Mouse (Mus musculus) E14TG2a.4 (cell line): Measurements from ENCODE around the gene Coq2.

Experiments used
- H3K27me3 ChIP-seq: 2 replicates; pipeline ENCODE4 v1.6.1; 2014; ENCODE audit warnings: low read length, control low read depth; ENCODE audit not compliant: insufficient read depth
- H3K36me3 ChIP-seq: 2 replicates; pipeline ENCODE4 v1.6.1; 2014; ENCODE audit warnings: low read length, control low read depth; ENCODE audit not compliant: insufficient read depth
- H3K4me1 ChIP-seq: replicated peaks from 2 replicates; pipeline ENCODE4 v1.6.1; 2014; ENCODE audit warnings: low read depth, low read length, control low read depth
- H3K4me3 ChIP-seq: replicated peaks from 2 replicates; pipeline ENCODE4 v1.5.1; 2014; ENCODE audit warnings: mild to moderate bottlenecking, low read length
- H3K9me3 ChIP-seq: 2 replicates; pipeline ENCODE4 v1.6.1; 2014; ENCODE audit warnings: low read length, control low read depth
- CTCF ChIP-seq: conservative IDR thresholded peaks from 2 replicates; pipeline ENCODE4 v1.5.1; 2014; ENCODE audit warnings: low read length
- NANOG ChIP-seq: IDR thresholded peaks from 2 replicates; pipeline ENCODE4 v1.6.1; 2014; ENCODE audit warnings: borderline replicate concordance, low read length, mixed read lengths
- POU5F1 ChIP-seq: IDR thresholded peaks from 2 replicates; pipeline ENCODE4 v1.6.1; 2014; ENCODE audit warnings: low read length, borderline replicate concordance

Coq2 gene

DNA sequence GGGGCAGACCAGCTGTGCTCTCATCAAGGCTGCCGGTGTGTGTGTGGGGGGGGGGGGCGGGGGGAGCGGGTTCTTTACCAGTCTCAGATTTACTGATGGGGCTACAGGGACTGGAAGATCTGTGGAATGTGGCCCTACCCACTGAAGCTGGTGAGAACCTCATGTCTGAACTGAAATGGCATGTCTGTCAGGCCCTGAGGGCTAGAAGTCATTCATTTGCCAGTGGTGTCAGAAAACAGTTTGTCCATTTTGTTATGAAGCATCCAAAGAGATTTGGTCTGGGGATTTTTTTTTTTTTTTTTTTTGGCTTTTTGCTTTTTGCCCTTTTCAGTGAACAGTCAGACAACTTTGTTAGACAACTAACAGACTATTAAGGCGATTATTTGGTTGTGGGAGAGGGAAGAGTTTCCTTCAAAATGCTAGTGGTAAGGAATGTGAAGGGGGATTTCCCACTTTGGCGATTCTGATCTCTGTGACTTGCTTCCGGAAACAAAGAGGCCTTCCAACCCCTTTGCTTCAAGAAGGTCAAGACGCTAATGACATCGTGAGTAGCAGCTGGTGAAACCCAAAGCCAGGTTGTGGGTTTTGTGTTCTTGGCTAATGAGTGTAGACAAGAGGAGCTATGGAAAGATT, 52.9 kb downstream of the Coq2 start:
- Histone ChIP-seq H3K36me3 (no peaks in the 10 kb centered on the region), H3K4me1 (no peaks in the 10 kb centered on the region), H3K9me3 (no peaks in the 10 kb centered on the region), H3K4me3 (no peak overlapping the region), H3K27me3 (0 out of 2 replicates have a peak, but pooled peaks cover 4% of the 10 kb centered on the region)
- TF ChIP-seq NANOG (no peak), POU5F1 (no peak), CTCF (no peak)

DNA sequence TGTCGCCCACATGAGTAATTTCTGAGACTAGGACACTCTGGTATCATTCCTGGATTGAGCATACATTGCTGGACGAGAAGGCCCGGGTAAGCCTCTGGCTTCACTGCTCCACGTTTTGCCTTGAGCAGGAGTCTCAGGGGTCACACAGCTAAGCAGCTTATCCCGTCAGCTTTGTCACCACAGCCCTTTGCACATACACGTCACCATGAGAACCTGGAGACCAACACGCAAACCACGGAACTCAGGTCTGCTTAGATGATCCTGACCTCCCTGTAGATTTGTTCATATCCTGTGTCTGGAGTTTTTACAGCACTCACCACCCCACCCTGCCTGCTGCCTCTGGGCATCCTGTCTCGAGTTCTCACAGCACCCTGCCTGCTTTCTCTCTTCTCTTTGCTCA, 54.0 kb downstream of the Coq2 start:
- 0 out of 2 replicates have a peak, but pooled peaks cover 4% of the 10 kb centered on the region for H3K27me3 ChIP-seq
- H3K4me3 ChIP-seq: no peak overlapping the region
- H3K36me3 ChIP-seq: no peaks in the 10 kb centered on the region
- H3K4me1 ChIP-seq: no peaks in the 10 kb centered on the region
- no peaks in the 10 kb centered on the region for H3K9me3 ChIP-seq
- no peak for TF ChIP-seq CTCF
- TF ChIP-seq NANOG: no peak
- no peak for TF ChIP-seq POU5F1

DNA sequence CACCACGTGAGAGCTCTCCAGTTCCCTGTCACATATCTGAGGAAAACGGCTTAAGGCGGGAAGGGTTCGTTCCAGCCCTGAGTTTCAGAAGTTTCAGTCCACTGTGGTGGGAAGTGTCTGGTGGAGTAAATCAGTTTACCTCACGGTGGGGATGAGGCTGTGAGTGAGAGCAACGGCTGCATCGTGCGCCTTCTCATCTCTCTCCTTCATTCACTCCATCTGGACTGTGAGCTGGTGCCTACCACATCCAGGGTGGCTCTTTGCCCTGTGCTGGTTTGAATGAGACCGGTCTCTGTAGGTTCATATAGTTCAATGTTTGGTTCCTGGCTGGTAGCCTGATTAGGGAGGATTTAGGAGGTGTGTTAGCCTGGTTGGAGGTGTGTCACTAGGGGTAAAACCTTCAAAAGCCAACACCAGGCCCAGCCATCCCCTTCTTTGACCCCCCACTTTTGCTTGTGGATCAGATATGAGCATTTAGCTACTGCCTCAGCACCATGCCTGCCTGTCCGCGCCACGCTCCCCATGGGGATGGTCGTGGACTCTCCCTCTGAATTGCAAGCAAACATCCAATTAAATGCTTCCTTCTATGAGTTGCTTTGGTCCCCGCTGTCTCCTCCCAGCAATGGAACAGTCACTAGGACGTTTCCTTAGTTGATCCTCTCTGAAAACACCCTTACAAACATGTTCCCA, 55.2 kb downstream of the Coq2 start:
- no peaks in the 10 kb centered on the region for H3K36me3 ChIP-seq
- no peaks in the 10 kb centered on the region for H3K4me1 ChIP-seq
- no peak overlapping the region for H3K4me3 ChIP-seq
- 0 out of 2 replicates have a peak, but pooled peaks cover 4% of the 10 kb centered on the region for H3K27me3 ChIP-seq
- no peak for TF ChIP-seq POU5F1
- no peak for TF ChIP-seq NANOG
- no peak for TF ChIP-seq CTCF
- H3K9me3 ChIP-seq: no peaks in the 10 kb centered on the region

DNA sequence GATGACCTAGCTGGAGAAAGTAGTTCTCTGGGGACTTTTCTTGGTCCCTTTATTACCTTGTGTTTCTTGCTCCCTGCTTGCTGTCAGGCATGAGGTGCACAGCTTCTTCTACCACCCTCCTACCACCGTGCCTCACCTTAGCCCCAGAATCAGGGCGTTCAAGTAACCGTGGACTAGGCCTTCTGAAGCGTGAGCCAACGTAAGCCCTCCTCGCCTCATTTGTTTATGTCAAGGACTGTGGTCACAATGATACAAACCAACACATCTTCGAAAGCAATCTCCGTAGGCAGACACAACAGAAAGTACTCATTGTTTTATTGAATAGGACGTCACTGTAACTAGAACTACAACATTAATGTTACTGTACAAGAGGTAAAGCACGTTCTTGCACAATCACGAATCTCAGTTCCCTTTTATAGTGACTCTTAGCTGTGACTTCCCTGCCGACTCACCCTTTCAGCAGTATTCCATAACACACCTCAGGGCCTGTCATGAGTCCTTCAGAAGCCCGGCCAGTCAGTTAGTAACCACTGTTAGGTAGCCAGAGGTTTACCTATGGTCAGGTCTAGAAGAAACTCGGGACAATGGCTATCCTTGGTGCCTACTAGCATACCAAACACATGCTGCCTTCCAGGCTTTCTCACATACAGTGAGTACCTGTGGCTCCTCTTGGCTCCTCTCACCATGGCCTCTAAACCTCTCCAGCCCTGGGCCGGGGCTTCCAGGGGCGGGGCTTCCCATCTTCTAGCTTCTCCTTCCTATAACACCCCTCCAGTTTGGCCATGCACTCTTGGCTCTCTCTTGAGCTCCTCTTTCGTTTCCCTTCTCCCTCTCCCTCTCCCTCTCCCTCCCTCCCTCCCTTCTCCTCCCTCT, 60.8 kb downstream of the Coq2 start:
- Histone ChIP-seq H3K27me3 (no peaks in the 10 kb centered on the region), H3K4me1 (no peaks in the 10 kb centered on the region), H3K36me3 (no peaks in the 10 kb centered on the region), H3K9me3 (no peaks in the 10 kb centered on the region), H3K4me3 (no peak overlapping the region)
- TF ChIP-seq NANOG: no peak
- no peak for TF ChIP-seq CTCF
- no peak for TF ChIP-seq POU5F1

DNA sequence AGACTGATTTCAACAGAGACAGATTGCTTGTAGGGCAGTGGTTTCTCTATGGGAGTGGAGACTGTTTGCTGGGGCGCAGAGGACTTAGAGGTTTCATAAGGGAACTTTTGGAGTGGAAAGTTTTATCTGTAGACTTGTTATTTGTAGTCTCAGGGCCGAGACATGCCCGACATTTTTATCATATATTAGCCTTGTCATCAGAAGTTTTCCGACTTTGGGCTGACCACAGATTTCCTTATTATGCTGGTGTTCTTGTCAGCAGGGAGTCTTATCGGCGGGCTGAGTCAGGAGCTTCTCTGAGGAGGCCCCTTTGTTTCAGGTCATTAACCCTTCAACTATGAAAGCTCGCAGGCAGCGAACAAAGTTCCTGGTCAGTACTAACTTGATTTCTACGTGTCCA, 67.1 kb downstream of the Coq2 start:
- no peaks in the 10 kb centered on the region for H3K4me1 ChIP-seq
- no peaks in the 10 kb centered on the region for H3K36me3 ChIP-seq
- H3K4me3 ChIP-seq: no peak overlapping the region
- no peaks in the 10 kb centered on the region for H3K27me3 ChIP-seq
- 0 out of 2 replicates have a peak, but pooled peaks cover 2% of the 10 kb centered on the region for H3K9me3 ChIP-seq
- TF ChIP-seq NANOG (no peak), CTCF (no peak), POU5F1 (no peak)

DNA sequence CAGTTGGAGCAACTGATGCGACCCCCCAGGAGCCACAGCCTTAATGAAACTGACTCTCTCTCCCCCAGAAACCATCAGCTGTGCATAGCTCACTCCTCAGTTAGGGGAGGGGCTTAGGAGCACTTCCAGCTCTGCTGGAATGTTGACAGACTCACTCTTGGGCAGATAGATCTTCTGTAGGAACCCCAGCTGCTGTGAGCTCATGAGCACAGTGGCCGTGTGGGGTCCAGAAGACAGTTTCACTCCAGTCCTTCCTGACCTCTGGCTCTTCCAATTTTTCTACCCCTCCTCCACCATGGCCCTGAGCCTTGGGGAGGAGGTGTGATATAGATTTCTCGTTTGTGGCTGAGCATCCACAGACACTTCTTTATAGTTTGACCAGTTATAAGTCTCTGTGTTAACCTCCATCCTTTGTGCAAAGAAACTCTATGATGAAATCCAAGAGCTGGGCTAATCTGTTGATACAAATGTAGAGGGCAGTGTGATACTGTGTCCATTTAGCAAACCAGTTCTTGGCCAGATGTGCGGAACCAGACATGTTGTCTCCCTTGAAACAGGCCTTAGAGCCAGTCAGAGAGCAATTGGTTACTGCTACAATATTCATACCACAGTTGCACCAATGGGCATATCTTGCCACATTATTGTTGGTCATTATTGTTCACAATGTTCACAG, 67.7 kb downstream of the Coq2 start:
- Histone ChIP-seq H3K27me3 (no peaks in the 10 kb centered on the region), H3K4me3 (no peak overlapping the region), H3K4me1 (no peaks in the 10 kb centered on the region), H3K36me3 (no peaks in the 10 kb centered on the region), H3K9me3 (0 out of 2 replicates have a peak, but pooled peaks cover 2% of the 10 kb centered on the region)
- TF ChIP-seq POU5F1 (no peak), NANOG (no peak), CTCF (no peak)

DNA sequence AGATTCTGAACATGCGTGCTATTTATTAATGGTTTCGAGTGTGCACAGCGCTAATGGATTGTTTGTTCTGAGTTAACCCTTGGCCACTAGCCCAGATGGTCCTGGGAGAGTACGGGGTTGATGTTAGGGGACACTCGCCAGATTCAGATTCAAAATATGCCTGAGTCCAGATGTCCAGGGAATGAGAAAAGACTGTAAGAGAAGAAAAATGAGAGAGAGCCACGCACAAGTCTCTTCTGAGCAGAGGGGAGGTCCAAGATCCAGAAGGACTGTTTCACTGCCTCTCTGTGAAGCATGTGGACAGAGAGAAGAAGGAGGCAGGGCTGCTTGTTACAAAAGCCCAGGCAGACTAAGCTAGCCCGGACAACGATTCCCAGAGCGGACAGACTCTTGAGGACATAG, 69.1 kb downstream of the Coq2 start:
- 0 out of 2 replicates have a peak, but pooled peaks cover 2% of the 10 kb centered on the region for H3K9me3 ChIP-seq
- H3K4me3 ChIP-seq: no peak overlapping the region
- H3K4me1 ChIP-seq: no peaks in the 10 kb centered on the region
- H3K36me3 ChIP-seq: no peaks in the 10 kb centered on the region
- H3K27me3 ChIP-seq: no peaks in the 10 kb centered on the region
- TF ChIP-seq CTCF: no peak
- TF ChIP-seq POU5F1: no peak
- no peak for TF ChIP-seq NANOG
